Mouse (Mus musculus): ENCODE data around the gene Gabra5.

Gene Gabra5

DNA sequence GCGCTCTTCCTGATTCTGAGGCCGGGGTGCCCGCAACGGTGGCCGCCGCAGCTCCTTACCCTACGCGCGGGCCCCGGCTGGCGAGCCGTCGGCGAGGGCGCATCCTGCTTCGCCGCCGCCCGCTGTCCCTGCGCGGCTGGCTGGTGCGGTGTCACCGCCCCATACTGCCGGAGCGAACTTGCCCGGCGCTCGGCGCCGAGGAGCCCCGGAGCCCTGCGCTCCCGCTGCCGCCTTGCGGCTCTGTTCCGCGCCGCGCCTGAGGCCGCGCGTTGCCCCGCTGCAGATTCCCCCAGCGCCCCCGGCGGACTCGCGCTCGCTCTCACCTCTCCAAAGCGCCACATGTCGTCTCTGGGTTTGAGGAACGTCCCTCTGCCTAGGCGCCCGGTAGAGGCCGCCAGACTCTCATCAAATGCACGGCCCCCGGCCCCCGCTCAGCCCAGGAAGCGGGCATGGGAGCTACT is at the start of gene Gabra5:
Gene Gabra5 (minus strand): TSS at position 379 of the 461 bp plus-strand sequence.
- no peak for DNase-seq (ENCODE audit: low spot score)

DNA sequence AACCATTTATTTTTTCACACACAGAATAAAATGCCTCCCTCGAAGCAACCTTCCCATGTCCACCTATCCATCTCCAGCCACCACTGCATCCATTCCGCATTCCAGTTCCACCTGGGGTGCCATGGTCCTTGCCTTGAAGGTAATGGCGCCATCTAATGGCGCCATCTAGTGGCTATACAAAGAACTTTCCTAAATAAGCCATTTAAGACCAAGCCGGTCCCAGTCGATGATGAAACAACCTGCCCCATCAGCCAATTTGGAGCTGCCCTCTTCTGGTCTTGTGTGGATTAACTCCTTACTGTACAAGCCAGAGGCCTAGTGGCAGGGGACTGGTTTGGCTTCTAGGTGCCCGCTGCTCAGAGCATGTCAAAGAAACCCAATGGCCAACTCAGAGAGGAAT is 28.7 kb upstream of the Gabra5 start:
- DNase-seq (ENCODE audit: low spot score): no peak

DNA sequence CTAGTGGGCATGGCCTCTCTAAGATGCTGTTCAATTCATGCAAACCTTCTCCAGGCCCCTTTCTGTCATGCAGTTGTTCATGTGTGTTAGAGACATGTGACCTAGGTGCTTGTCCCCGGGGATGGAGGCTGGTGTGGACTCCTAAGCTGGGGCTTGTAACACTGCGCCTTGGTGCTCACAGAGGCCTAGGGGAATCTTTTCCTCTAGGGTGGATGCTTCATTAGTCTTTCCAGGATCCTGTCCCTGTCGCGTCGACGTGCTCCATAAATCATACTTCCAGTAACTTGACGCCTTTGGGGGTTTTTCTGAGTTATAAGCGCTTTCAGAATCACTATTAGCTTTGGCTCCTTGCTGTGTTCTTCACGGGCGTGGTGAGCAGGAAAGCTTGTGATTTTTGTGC is 22.8 kb upstream of the Gabra5 start:
- DNase-seq (ENCODE audit: low spot score): no peak

DNA sequence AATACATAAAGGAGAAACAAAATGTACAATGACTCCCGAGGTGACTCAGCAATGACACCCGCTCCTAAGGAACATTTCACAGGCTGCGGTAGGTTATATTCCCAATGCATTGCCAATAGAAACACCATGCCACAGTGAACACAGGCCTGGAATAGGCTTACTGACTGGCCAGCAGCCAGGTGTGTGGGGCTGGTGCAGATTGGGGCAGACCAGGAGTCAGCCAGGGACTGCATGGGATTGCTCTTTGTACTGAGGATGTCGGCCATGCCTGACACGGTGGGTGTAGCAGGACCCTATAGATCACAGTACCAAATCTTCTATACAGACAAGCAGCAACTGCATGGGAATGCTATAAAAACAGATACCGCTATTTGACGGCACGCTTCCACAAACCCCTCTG is 20.1 kb upstream of the Gabra5 start:
- DNase-seq (ENCODE audit: low spot score): no peak

DNA sequence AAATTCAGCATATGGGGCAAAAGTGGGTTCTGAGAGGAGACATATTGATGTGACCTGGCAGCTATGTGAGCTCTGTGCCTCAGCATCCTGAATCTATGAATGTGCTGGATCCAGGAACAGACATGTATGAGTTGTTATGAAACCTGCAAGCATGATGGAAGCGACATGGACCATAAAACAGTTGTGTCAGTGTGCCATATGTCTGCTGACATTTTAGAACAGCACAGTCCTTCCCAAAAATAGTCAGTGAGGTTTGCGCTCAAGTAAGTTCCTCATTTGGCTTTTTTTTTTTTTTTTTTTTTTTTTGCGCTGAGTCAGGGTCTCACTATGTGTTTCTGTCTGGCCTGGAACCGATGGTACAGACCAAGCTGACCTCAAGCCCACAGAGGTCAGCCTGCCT is 19.6 kb upstream of the Gabra5 start:
- no peak for DNase-seq (ENCODE audit: low spot score)

DNA sequence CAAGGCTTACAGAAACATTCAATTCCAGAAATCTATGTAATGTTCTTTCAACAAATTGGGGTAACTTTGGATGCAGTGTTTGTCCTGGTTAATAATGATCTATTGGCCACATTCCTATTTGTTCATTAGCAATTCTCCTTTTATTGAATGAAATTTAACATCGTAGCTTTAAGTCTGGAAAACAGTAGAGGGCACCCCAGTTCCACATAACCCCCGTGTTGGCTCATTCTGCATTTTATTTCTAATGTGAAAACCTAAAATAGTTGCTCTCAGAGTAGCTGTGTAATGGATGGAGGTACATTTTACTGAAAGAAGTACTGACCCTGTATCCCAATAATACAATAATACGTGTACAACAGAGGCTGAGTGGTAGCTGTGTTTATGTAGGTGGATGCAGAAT is 3.1 kb upstream of the Gabra5 start:
- DNase-seq (ENCODE audit: low spot score): no peak

DNA sequence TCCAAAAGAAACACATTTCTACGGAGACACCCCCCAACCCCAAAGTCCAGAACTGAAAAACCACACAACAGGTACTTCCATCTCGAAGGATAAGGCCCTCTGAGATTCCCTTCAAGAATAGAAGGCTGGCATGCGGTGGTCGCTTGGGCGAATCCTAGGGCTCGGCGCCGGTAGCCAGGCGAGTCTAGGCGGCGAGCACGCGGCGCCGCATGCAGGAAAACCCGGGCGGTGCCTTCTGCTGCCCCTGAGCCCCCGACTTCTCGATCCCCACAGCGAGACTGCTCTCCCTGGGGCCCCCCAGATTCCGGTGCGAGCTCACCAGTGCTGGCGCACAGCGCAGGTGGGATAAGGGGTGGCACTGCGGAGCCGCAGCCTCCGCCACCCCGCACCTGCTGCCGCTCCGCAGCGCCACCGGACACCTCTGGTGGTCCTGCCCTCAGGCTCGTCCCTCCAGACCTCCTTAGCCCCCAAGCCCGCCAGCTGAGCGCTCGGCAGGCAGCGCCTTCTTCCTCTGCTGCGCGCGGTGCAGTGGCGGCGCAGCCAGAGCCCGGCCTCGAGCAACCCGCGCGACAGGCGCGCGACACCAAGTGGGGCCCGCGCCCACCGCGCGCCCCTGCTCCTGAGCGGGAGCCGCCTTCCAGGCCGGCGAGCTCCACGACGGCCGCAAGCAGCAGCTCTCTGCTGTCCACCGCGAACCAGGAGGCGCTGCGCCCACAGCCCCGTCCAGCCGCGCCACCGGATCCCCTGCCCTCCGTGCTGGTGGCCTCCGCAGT is 813 bp downstream of the Gabra5 start:
- no peak for DNase-seq (ENCODE audit: low spot score)

DNA sequence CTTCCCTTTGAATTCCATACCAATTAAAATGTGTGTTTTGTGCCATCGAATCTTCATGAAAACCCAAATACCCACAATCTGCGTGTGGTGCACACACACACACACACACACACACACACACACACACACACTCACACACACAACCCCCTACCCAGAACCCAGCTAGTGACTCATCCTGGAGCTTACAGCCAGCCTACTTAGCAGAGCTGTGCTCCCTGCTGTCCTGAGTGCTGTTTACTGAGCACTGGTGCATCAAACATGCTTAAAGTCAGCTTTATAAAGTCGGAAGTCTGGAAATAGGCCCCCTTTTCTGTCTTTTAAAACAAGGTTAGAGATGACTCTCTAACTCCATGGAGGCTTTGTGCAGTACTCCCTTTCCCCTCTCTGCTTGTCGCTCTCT is 7.0 kb downstream of the Gabra5 start:
- DNase-seq (ENCODE audit: low spot score): no peak

DNA sequence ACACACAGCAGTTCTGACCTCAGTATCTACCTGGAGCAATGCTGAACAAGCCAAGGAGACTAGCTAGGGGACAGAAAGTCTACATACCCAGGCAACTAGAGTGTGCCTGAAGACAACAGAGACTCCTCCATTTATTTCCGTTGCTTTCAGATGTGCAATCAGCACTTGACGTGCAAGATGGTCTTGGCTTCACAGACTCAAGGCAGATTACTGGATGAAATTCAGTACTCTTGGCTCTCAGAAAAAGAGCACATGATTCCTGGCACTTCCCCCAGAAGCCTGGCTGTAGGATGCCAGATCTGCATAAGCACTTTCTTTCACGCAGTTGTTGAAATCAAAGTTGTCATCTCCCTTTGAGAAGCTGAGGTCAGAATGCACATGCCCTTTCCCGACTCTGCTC is 18.1 kb downstream of the Gabra5 start:
- no peak for DNase-seq (ENCODE audit: low spot score)

DNA sequence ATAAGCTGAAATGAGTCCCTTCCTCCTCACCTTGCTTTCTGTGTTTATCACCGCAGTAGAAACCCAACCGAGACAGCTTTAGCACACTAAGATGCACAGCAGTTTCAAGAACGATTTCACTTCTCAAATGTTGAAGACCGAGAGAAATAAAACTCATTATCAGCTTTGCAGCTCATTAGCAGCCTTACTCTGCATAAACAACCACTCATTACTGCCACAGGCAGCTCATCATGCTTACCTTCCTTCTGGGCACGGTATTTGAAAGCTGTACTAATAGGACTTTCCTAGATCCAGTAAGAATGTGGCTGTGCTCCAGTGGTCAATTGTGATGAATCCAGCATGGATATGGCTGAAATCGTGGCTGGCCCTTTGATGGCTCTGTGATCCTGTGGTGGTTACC is 23.0 kb downstream of the Gabra5 start:
- no peak for DNase-seq (ENCODE audit: low spot score)

DNA sequence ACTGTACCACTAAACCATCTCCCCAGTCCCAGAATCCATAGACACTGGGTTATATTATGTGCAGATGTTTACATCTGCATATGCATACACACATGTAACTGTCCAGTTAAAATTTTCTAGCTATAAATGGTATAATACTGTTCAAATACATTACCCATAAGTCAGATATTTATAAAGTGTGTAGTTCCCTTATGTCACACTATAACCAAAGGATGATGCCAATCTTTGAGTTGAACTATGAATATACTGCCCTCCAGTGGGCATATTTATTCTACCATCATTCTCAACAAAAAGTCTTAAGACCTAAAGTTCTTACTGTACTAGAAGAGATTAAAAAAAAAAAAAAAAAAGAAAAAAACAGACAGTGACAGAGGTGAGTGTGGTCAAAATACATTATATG is 27.0 kb downstream of the Gabra5 start:
- no peak for DNase-seq (ENCODE audit: low spot score)

DNA sequence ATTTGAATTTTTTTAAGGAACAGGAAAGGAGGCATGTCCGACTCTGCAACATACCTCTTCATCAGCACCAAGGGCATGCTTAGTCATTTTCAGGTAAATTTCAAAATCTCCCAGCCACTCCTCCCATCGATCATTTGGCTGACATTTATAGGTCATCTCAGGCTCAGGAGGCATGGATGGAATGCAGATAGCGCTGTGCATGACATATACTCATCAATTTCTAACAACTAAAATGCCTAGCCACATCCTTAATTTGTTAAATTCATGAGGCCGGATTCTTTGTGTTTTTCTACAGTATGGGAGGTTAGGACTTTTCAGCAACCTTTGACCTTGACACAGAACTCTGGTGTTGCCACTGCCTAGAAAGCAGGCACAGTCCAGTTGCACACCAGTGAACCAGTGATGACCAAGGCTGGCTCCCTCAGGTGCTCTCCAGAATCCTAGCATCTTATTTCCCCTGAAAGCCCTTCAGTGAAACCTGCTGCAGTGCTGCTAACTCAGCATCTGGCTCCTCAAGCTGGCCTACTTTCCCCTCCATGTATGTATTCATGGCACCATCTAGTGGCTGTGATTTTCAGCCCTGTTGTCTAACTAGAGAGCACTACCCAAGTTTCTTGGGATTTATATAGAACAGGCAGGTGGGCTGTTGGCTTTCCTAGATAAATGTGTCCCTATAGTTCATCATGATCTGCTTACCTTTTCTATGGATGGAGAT is 35.9 kb downstream of the Gabra5 start:
- no peak for DNase-seq (ENCODE audit: low spot score)

DNA sequence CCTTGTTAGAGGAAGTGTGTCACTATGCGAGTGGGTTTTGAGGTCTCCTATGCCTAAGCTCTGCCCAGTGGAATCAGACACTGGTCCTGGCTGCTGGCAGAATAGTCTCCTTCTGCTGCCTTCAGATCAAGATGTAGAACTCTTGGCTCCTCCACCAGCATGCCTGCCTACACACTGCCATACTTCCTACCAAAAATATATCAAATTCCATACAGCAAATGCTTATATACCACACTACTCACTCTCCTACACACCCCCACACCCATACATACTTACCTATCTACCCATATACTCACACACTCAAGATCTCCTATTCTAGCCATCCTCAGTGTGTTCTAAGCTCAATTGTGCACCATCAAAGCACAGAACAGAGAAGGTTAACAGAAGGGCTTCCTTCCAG is 38.5 kb downstream of the Gabra5 start:
- DNase-seq (ENCODE audit: low spot score): no peak

DNA sequence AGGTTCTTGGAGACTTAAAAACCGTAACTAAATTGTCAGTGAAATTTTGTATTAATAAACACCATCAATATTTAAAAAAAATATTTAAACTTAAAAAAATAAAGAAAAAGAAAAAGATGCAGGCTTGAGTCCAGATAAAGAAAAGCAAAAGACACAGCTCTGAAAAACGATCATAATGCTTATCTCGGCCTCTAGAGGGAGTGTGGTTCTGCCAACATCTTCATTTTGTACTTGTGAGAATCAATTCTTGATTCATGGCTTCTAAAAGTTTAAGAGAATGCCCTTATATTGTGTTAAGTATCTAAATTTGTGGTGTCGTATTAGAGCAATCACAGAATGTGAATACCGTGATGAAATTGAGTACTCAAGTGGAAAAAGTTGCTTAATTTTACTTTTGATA is 49.5 kb downstream of the Gabra5 start:
- DNase-seq (ENCODE audit: low spot score): no peak

DNA sequence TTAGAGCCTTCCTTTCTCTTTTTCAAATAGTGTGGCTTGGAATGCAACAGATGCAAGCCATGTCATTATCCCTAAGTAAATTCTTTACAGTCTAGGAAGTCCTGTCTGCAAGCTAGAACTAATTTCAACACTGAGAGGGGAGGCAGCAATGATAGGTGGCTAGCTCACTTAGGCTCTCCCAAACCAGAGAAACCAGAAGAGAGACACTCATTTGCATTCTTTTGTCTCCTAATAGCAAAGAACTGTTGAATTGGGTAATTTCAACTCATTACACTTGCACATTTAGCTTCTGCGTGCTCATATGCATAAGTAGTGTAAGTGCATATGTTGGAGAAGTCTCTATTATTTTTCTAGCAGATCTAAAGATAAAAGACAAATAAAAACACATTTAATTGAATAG is 61.6 kb downstream of the Gabra5 start:
- no peak for DNase-seq (ENCODE audit: low spot score)

DNA sequence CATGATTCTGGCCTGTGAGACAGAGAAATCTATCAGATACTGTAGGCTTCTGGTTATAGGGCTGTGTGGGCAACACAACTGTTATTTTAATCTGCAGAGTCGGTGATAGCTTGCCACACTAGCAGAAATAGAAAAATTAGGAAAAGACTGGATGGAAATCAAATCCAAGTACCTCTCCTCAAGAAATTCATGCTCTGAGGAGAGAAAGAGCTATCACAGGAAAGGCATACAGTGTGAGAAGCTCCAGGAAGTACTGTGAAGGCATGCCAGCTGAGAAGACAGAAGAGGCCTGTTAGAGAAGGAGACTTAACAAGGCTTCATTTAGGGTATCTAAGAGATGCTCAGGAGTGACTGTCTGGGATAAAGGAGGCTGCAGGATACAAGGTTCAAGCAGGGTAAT is 87.2 kb downstream of the Gabra5 start:
- no peak for DNase-seq (ENCODE audit: low spot score)

DNA sequence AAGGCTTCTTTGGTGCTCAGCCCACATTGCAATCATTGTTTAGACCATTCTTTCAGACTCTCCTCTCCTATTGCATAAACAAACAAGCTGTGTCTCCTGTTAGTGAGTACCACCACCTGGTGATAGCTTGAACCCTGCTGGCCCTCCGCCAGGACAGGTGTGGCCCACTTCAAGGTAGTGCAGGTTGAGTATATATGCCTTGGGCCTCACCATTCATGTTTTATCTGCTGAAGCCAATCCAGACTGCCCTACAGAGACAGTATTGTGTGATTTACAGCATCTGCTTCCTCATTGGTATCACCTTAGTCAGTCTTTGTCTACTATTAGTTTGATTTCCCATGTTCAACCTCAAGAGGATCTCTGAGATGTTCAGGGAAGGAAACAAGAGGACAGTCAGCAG is 88.8 kb downstream of the Gabra5 start:
- no peak for DNase-seq (ENCODE audit: low spot score)

DNA sequence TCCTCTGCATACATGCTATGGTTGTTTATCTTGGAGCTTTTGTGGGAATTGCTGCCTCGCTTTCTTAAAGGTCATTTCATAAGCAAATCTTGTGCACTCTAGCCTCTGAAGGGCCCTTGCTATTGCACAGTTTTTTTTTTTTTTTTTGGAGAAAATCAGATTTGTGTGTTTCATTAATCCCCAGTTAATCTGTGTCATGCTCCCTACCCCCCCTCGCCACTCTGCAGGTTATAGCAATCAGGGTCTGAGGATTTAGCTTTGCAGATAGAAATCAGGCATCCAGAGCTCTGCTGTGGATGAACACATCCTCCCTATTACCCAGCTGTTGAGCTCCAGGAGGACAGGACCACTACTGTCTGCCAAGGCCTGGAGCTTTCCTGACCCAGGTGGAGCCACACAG is 90.5 kb downstream of the Gabra5 start, which contains the start of gene Gabrb3:
Gene Gabrb3 (plus strand): TSS at position 301 of the 400 bp plus-strand sequence.
- no peak for DNase-seq (ENCODE audit: low spot score)

DNA sequence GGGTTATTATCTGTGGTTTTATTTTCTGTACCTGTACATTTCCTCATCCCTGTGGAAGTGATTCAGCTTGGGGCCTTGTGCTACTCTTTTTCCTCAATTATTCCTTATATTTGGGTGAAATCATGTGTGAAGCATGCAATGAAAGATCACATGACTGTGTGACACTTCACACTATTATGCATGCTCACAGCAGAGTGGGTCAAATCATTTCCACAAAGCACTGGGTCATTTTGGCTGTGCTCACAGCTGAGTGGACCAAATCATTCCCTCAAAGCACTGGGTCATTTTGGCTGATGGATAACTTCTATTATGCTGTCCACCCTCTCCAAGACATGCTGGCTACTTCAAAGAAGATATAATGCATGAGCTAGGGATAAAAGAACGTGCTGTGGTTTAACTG is 97.0 kb downstream of the Gabra5 start:
- no peak for DNase-seq (ENCODE audit: low spot score)

DNA sequence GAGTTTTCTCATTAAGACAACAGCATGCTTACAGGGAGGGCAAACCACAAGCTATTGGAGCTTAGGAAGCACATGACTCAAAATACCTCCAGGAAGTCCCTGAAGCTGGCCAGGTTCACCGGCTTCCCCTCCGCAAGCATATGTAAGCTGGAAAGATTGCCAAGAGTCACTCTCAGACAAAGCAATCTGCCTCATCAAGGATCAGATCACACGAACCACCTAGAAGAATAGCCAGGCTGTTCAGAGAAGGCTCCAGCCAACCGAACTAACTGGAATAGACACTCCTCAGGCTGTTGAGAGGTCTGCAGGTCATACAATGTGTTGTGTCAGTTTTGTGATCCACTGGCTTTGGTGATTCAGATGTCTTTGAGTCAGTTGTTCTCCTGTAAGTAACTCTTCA is 98.7 kb downstream of the Gabra5 start:
- DNase-seq (ENCODE audit: low spot score): no peak

DNA sequence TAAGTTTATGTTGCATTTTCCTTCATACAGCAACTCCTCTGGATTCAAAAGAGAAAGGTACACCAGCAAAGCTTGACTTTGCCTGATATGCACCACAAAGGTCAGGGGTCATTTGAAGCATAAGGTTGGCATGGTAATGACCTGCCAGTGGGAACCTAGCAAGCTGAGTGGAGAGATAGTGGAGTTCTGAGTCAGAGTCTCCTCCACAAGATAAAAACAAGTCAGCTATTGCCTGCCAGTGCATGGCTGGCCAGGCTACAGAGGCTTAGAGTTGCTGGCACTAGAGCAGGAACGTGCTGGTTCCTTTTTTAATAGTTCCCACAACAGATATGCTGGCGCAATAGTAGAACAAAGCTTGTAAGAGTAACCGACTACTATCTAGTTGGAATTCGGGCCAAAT is 116.3 kb downstream of the Gabra5 start:
- DNase-seq (ENCODE audit: low spot score): no peak

DNA sequence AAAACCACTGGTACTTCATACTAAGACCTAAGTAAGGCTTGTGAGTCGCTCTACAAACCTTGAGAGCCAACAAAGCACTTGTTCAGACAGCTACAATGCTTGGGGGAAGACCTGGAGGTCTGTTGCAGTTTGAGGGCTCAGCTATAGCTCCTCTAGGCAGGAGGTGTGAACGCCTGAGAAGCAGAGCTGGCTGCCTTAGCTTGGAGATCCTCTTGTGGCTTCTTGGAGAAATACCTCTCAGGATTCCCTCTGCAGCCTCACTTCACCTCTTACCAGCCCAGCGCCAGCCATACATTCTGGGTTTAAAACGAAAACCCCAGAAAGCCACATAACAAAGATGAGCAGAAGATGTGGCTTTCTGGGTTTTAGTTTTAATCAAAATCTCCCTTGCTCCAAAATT is 119.8 kb downstream of the Gabra5 start:
- DNase-seq (ENCODE audit: low spot score): no peak

DNA sequence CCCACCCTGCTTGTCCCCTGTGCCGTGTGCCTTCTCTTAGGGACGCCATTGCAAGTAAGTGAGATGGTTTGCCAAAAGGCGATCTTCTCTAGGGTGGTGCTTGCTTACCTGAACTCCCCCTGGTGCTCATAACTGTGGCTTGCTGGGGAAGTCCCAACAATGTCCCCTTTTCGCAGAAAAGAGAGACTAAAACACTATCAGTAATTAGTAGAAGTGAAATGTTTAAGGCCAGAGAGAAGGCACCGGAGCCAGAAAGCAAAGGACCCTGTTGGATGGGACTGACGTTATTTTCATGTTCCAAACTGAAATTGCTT is 122.6 kb downstream of the Gabra5 start:
- no peak for DNase-seq (ENCODE audit: low spot score)
